Mouse (Mus musculus) heart, adult 18-20 months (tissue): ENCODE results near the gene Fhit. TPM values are rescaled to one million over a fixed set of nuclear protein-coding genes. Genes with fewer than 3 reads are reported as not detected.

Source experiments
- DNase-seq, 2 experiments: peaks; one replicate each; pipeline ENCODE4 v3.0.0; 2021 to 2022; ENCODE audit warnings: mixed read lengths in 1 of 2
- total RNA-seq, 2 experiments: library from RNA; stranded (reverse); gene quantifications; 2 replicates each; pipeline ENCODE4 v1.2.3; 2021

Fhit gene
- total RNA-seq, 2 experiments from 2014 or later: 1.7 to 1.8 TPM

DNA sequence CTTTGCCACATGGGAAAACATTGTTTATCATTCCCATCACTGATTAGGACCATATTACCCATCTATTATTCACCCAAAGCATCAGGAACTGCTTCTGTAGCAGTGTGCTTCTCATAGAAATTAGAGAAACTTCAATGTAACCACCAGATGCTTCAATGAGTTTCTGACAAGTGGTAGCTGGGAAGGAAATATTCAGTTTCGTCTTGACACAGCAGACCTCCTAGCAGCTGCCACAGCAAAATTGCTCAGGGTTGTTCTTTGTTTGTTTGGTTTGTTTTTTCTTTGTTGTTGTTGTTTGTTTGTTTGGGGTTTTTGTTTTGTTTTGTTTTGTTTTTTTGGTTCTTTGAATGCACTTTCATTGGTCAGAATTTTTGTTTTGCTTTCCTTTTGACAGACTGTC is 798.5 kb downstream of the Fhit start:
- DNase-seq: no peak

DNA sequence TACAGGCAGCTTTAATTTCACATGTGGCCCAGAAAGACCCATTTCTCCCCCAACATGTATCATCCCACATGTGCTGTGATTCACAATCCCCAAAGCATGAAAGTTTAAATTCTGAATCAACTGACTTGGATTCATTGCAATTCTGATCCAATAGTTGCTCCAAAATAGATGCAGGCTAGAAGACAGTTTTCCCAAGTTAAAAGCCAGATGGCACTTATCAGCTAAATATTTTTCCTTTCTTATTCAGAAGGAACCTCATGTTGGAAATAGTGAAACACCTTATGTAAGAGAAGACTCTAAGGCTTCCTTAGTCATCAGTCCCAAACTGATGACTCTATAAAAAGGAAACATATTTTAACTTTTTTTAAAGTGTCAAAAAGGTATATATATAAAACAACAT is 815.9 kb downstream of the Fhit start:
- DNase-seq: no peak

DNA sequence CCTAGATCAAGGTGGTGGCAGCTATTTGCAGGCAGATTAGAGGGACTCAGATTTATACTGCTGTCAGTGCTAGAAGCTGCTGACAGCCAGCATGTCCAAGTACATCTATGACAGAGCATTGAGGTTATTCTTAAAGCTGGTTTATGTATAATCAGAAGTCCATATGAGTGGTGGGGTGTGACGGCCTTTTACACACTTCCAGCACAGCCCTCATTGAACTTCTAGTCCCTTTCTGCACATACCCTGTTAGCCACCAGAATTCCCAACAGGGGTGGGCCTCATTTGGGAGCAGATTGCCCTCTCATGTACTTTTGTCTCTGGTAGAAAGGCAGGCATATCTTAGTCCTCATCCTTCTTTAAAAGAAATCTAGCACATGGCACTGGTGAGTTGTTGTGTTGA is 817.8 kb downstream of the Fhit start:
- no peak for DNase-seq

DNA sequence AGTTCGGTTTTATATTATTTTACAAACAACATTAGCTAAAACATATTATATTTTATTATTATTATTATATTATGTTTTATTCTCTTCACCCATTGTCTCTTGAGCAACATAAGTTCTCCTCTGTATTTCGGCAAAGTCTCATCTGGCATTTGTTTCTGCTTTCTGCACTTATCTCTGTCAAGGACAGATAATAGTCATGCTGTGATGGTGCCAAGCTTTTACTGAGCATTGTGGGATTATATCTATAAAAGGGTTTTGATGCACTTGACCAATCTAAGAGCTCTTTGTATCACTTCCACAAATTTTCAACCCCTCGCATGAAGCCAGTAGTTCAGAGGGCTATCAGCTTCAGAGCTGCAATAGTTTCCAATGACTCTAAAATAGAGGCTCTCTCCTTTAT is 845.1 kb downstream of the Fhit start:
- DNase-seq: no peak

DNA sequence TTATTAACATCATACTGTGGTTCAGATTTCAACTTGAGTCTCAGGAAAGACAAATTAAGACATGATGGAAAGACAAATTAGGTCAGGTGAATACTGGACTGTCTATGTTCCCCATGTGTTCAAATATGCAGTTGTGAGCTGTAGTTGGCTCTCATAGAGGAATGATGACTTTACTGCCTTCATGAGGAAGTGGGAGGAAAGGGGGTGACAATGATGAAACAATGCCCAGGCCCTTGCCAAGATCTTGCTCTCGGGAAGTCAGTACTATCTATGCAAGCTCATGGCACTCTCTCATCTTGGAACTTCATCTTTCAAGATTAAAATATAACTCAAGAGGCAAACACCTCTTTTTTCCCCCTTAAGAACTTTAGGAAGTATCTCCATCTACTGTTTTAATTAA is 849.6 kb downstream of the Fhit start:
- no peak for DNase-seq

DNA sequence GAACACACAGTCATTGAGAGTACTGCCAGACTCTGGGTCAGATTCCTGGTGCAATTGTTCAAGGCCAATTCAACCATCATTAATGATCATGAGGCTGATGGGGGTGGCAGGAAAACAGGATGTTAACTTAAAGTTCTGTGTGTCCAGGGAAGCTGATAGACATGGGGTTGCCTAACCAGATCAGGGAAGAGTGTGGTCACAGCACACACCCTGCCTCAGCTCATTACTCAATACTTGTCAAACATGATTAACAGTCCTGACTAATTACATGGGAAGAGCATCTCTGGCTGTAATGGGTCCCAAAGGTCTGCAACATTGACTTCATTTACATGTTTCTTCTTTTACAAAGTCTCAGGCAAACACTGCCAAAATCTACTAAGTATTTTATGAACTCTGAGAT is 856.5 kb downstream of the Fhit start:
- DNase-seq: no peak

DNA sequence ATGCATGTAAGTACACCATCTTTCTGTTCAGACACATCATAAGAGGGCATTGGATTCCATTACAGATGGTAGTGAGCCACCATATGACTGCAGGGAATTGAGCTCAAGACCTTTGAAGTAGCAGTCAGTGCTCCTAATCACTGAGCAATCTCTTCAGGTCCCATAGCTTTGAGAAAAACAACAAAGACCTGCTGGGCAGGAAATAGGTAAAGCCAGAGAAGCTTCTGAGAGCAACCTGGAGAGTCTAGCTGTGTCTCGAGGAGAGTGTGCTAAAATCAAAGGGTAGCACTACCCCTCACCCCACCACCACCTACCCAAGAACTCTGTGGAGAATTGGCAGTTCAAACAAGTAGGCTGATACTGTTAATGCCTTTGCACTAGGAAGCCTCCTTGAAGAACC is 860.3 kb downstream of the Fhit start:
- no peak for DNase-seq

DNA sequence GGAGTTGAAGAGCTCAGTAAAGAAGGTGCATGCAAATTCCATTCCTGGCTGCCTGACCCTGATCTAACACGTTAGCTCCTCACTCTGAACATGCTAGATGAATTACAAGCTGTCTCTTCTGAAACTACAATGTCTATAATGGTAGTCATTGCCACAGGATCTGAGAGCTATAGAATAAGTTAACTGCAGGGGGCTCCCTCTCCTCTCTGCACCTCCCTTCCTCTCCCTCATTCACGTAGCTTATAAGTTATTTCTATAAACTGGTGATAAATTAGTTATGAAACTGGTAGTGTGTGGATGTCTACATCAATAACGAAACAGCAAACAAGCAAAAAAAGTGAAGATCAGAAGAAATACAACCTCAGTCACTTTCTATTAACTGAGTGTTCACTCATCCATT is 860.9 kb downstream of the Fhit start:
- no peak for DNase-seq

DNA sequence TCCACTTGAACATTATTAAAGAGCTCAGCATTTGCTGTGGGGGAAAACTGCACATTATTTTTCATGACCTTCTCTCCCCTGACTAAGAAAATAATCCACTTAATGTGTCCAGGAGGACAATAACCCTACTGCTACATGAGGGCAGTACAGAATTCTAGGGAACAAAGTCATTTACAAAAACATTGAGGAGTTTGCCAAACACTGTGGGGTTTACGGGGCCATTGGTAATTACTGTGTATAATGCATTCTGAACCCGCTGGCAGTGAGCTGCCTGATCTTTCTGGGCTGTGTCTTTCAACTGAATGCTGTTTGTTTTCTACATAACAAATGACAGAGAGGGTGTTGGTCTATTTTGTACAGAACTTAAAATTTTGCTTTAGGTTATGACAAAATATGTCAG is 862.8 kb downstream of the Fhit start:
- DNase-seq: no peak

DNA sequence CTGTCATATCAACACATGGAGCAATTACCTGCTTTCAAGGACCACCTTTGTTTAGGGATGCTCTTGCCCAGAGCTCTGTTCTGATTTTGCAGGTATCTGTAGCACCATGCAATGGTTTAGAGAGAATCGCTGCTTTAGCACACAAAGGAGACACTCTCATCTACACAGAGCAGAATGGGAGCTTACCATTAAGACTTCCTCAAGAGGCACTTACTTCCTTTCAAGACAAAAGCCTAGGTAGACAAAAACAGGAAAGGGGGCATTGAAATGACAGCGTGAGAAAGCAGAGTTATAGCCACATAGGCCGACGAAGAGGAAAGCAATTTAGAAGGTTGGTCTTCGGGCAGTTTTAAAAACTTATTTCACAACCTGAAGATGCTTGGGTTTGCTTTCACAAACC is 872.8 kb downstream of the Fhit start:
- DNase-seq: no peak

DNA sequence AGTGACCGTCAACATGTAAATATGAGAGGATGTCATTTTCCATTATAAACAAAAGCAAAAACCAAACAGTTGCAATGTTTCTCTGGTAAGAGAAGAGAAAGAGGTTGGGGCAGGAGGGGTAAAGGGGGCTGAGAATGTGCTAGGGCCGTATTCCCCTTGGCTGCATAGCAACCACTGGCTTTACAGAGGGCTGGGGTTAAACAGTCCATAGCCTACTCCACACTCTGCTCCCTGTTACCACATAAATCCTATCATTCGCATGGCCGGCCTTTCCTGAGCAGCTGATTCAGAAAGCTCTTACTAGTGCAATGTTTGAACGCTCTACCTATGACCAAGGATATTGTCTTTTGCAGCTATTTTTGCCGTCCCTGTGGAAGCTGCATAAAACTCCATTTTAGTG is 875.8 kb downstream of the Fhit start:
- no peak for DNase-seq

DNA sequence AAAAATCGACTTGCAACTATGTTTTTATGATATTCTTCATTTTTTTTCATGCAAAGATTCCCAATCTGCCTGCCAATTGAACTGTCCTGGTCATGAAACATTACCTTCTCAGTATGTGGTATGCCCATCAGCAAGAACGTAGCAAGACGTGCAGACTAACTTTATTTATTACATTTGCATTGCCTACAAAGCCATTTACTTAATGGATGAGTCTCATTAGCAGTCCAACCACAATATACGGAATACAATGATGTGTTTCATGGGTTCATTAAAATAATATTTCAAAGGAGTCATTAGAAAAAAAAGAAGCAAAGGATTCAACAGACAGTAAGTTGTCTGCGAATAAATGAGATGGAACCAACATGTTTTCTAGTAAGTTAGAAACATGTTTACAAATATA is 933.1 kb downstream of the Fhit start:
- DNase-seq: no peak

DNA sequence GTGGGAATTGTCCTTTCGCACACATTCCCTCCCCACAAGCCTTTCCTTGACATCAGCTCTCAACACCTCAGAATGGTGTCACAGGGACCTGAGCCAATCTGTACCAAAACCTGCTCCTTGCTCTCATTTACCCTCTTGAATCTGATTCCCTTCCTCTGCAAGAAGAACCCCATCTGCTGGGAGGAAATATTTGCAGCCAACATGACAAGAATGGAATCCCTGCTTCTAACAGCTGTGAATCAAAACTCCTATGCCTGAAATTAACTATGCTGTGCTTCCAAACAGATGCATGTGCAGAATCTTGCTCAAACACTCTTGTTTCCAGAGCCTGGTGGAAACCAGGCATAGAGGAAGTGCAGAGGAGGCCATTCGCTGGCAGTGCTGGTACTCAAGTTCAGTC is 940.0 kb downstream of the Fhit start:
- no peak for DNase-seq

DNA sequence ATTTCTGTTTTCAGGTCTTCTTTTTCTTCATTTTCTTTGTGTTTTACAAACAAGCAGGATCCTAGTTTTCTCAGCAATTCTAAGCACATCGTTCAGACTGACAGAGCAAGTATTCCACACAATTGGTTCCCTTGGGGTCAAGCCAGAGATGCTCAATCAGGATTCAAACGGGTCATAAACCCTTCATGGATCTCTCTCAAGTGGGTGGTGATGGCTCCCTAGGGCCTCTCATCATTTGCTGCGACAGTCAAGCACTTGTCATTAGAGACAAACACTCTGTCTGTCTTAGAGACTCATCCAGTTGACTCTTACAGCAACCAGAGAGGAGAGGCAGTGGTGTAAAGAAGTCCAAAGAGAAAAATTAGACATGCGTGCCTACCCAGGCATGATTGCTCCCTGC is 948.6 kb downstream of the Fhit start:
- no peak for DNase-seq

DNA sequence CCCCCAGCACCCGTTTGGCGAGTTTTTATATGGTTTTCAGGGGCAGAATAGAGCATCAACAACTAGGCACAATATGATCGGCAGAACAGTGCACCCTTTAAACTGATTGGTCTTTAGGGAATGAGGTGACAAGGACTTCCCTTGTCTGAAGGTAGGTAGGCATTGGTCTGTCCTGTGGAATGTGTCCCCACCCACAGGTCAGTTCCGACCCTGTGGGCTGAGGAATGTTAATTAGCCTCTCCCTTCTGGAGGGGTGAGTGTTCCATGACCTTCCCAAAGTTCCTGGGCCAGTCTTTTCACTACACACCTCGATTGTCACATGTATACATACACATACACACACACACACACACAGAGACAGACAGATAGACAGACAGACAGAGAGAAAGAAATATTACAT is 950.7 kb downstream of the Fhit start:
- no peak for DNase-seq

DNA sequence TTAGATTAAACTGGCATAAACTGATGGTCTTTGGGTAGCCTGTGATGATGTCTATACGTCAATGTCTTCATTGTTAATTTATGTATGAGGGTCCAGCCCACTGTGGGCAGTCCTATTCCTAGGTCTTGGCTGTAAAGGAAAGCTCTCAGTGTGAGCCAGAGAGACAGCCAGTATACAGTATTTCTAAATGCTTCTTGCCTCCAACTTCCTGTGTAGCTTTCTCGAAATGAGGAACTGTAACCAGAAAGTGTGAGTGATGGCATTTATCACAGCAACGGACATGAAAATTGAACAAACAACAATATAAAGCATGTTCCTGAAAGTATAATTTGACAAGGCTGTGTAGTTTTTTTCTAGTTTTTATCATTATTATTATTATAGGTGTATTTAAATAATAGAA is 952.8 kb downstream of the Fhit start:
- DNase-seq: no peak

DNA sequence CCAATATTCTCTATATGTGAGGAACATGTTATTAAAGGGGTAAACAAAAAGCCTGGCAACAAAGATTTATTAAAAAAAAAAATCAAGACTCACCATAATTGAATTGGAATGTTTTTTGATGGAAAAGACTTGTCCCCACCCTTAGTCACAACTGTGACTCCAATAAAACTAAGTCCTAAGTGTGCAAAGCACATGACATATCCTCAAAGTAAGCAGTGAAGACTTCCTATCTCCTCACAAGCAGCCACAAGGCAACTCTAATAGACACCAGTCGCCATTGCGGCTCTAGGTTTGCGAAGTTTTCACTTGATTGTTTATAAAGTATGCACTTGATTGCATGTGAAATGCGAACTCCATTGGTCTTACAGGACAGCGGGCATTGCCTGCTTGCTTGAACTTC is 956.1 kb downstream of the Fhit start:
- no peak for DNase-seq

DNA sequence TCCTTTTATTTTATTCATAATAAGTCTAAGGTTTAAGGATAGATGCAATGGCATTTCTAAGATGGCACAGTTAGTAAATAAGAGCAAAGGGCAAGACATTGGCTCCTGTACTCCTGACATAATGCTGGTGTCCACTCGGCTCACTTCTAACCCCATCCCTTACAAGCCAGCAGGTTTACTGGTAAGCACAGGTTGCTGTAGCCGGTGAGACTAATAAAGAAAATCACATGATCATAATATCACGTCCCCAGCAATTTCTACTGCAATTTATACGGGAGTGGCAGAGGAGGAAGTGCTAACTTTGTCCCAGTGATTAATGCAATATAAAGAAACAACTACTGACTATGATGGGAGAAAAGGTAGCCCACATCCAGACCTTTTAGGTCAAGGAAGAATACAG is 956.5 kb downstream of the Fhit start:
- DNase-seq: no peak

DNA sequence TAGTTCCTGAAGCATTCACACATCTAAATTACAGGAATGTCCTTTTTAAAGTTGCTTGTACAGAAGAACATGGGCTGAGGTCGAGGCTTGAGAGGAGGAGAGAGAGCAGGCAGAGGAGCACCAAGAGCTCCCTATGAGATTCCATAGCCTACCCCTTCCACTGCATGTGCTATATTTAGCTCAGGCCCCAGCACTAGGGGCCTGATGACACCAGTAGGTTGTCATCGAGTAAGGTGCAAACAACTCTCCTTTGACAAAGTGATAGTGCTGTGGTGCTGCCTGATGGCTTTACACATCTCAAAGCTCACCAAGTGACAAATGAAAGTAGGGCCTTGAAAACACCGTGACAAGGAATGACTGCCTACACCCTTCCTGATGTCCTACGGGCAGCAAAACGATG is 967.7 kb downstream of the Fhit start:
- DNase-seq: peak; percentile 11 to 30

DNA sequence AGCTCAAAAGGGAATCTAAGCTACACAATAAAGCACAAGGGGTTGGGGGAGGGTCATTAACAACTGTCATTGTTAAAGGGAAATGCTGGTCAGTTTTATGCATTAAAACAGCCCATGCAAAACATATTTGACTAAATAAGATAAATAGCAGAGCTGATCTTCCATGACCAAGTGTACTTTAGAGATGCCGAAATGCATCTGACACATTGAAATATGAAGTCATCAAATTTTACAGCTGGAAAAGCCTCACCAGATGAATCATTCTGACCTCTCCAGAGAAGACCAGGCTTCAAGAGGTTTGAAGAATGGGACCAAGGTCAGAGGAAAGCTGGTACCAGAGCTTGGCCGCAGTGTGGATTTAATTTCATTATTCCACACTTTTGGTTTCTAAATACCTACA is 990.1 kb downstream of the Fhit start:
- no peak for DNase-seq

DNA sequence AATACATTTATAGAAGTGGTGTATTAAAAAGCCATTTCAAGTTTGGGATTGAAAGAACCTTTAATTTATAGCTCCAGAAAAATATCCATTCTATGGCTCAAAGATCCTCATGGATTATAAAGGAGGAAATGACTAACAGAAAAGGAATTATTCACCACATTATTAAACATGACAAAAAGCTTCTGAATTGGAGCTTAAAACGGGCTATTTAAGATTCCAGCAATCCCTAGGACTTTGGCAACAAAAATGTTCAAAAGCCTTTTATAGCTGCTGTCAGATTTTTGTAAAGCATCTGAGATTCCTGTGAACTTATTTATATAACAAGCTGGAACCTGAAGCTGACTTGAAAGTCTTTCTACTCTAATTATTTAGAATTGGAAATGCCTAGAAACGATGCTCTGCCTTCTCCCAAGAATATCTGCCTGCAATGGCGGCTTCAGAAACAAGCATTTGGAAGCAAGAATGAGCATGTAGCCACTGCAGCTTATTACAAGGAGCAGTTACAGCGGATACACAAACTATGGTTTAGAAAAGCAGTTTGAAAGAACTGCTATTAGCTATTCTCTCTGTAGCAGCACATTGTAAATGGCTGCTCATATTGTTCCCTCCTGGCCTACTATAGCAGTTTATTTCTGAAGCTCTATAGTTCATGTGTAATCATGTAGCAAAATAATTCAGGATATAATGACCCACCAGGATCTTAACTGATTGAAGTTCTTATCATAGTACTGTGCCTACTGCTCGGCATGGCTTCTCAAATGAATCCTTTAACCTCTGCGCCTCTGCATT is 995.0 kb downstream of the Fhit start:
- no peak for DNase-seq

DNA sequence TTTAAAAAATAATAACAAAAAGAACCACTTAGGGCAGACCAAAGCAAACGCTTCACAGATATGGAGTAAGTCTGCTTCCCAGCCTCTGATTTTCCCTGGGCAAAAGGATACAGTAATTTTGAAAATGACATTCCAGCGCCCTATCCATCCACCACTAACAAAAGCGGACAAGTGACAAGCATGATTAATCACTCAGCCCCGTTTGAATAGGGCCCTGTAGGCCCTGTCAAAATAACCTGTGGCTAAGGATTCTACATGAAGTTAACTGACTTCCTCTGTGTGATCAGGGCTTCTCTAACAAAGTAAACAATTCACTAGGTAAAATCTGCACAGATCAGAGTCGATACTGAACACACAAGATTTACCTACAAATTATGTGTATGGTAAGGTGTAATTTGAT is 1012.0 kb downstream of the Fhit start:
- no peak for DNase-seq

DNA sequence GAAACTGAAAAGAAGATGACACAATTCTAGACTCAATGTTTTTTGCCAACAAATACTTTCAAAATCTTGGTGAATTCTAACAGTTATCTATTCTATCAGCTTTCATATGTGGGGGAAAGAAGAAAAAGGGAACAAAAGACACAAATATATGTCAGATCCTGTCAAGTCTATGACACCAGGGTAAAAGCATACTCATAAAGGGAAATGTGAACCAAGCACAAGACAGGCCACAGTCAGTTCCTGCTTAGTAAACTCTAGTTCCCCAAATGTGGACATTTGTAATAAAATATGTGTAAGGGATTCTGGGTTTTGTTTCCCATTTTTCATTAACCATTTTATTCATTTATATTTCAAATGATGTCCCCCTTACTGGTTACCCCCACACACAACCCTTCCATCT is 1022.5 kb downstream of the Fhit start:
- peak in 1 of 2 experiments; percentile 2 for DNase-seq

DNA sequence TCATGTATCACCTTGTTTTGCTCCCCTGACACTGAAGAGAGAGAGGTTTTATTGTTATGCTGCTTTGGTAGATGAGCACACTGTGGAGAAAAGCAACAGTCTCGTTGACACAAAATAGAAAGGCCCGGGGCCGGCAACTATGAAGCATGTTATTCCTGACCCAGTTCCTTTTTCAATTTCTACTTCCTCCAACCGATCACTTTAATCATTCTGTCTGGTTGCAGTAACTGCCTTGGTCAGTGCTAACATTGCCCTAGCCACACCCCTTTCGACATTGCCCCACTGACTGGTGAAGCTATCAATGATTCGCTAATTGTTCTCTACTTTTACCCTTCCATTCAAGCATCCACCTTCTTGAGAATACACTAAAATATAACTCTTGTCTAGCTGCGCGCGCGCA is 1028.0 kb downstream of the Fhit start:
- DNase-seq: no peak

DNA sequence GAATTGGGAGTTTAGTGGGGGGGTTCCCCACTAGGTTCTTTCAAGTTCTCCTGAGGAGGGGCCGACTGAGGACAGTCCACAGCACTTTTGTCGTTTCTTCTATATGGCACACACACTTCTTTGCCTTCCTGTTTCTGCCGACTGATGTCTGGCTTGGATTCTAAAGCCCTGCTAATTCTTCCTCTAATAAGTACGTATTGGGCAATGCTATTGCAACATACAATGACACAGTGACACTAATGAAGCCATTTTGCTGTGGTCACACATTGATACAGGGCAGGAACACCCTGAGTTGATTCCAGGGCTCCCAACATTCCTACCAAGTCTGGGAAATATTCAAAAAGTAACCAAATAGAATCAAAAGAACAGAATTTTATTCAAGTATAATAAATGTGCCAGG is 1032.2 kb downstream of the Fhit start:
- DNase-seq: no peak
